Mouse (Mus musculus) intestine, postnatal 0 days (tissue): ENCODE results near the gene Psmd13. TPM values are rescaled to one million over a fixed set of nuclear protein-coding genes. Genes with fewer than 3 reads are reported as not detected.

Experiments used
- ATAC-seq: fragments of 200-750 bp; cut with Nextera tagmentation; 2 replicates; pipeline ENCODE4 v1.8.0; 2017; ENCODE audit warnings: mild to moderate bottlenecking, moderate TSS enrichment, moderate library complexity
- H3K27ac ChIP-seq: fragments of 300-500 bp; sonication (generic); 2 replicates; pipeline ENCODE4 v1.5.1; 2014; ENCODE audit warnings: mild to moderate bottlenecking, low read depth, low read length, moderate library complexity
- H3K27me3 ChIP-seq: fragments of 300-500 bp; sonication (generic); replicated peaks from 2 replicates; pipeline ENCODE4 v1.6.1; 2014; ENCODE audit warnings: low read length, mixed read lengths; ENCODE audit not compliant: control insufficient read depth, insufficient read depth
- H3K36me3 ChIP-seq: fragments of 300-500 bp; sonication (generic); 2 replicates; pipeline ENCODE4 v1.6.1; 2014; ENCODE audit warnings: mild to moderate bottlenecking, moderate library complexity; ENCODE audit not compliant: control insufficient read depth, insufficient read depth
- H3K4me1 ChIP-seq: fragments of 300-500 bp; sonication (generic); replicated peaks from 2 replicates; pipeline ENCODE4 v1.6.1; 2014; ENCODE audit warnings: antibody characterized with exemption, low read length, mixed read lengths; ENCODE audit not compliant: control insufficient read depth, insufficient read depth
- H3K4me2 ChIP-seq: fragments of 300-500 bp; sonication (generic); replicated peaks from 2 replicates; pipeline ENCODE4 v1.6.1; 2014; ENCODE audit warnings: low read depth, mild to moderate bottlenecking, moderate library complexity
- H3K4me3 ChIP-seq: fragments of 300-500 bp; sonication (generic); 2 replicates; pipeline ENCODE4 v1.5.1; 2014; ENCODE audit warnings: low read depth, low read length
- H3K9ac ChIP-seq: fragments of 300-500 bp; sonication (generic); 2 replicates; pipeline ENCODE4 v1.6.1; 2014; ENCODE audit warnings: mild to moderate bottlenecking, low read depth, low read length
- H3K9me3 ChIP-seq: fragments of 300-500 bp; sonication (generic); 2 replicates; pipeline ENCODE4 v1.6.1; 2016; ENCODE audit warnings: mixed run types; ENCODE audit not compliant: control insufficient read depth
- CTCF ChIP-seq: sonication (generic); IDR thresholded peaks from 2 replicates; pipeline ENCODE4 v1.5.1; 2016; ENCODE audit warnings: low read depth, mild to moderate bottlenecking, control low read depth, antibody characterized with exemption, moderate library complexity
- WGBS: fragments of 180-500 bp; shearing (Covaris S2); extraction: QIAGEN DNeasy Blood & Tissue Kit; methylation state at CpG from one replicate; pipeline ENCODE4 v1.1.7; 2014; 5-methylcytosine and 5-hydroxymethylcytosine counted together
- polyA plus RNA-seq: library from polyadenylated mRNA; unstranded; fragments of >200 nt; fragmentation: Nextera tagmentation; extraction: Ambion mirVana; gene quantifications from 2 replicates; pipeline ENCODE4 v1.2.1, GENCODE M21; 2015

Gene Psmd13
- 150 and 155 TPM in 2 replicates for polyA plus RNA-seq

GRCm38 (mm10) chr7:140881696-140882468, at the start of gene Psmd13, which contains the start of gene Sirt3:
Psmd13 (plus strand) TSS chr7:140881968.
Sirt3 (minus strand) TSS chr7:140882309.
- peak within 1 kb of the TSS; percentile 87 for H3K4me2 ChIP-seq
- under 1% methylated on average over 58 of the region's 59 CpGs for WGBS
- no peaks in the 10 kb centered on the region for H3K9me3 ChIP-seq
- H3K27ac ChIP-seq = peak within 1 kb of the TSS; percentile 81
- H3K36me3 ChIP-seq = peaks cover 28% of the 10 kb centered on the region
- peak; percentile 95 for ATAC-seq
- peak within 1 kb of the TSS; percentile 67 for H3K9ac ChIP-seq
- H3K4me3 ChIP-seq = peak within 1 kb of the TSS; percentile 86
- H3K27me3 ChIP-seq = no peaks in the 10 kb centered on the region
- TF ChIP-seq CTCF = peak; percentile 17; the same call in 1 of the 2 replicates
- H3K4me1 ChIP-seq = peaks cover 2% of the 10 kb centered on the region; the same call in 1 of the 2 replicates

GRCm38 (mm10) chr7:140833341-140833740, 48.4 kb upstream of the Psmd13 start:
- no peak for ATAC-seq
- H3K27ac ChIP-seq = no peak overlapping the region
- no peaks in the 10 kb centered on the region for H3K27me3 ChIP-seq
- H3K4me2 ChIP-seq = no peak overlapping the region
- H3K9ac ChIP-seq = no peak overlapping the region
- no peak for TF ChIP-seq CTCF
- no peaks in the 10 kb centered on the region for H3K36me3 ChIP-seq
- 0 out of 2 replicates have a peak, but pooled peaks cover 3% of the 10 kb centered on the region for H3K4me1 ChIP-seq
- no peak overlapping the region for H3K4me3 ChIP-seq
- 83% methylated on average over 4 of the region's 4 CpGs for WGBS
- H3K9me3 ChIP-seq = no peaks in the 10 kb centered on the region

DNA sequence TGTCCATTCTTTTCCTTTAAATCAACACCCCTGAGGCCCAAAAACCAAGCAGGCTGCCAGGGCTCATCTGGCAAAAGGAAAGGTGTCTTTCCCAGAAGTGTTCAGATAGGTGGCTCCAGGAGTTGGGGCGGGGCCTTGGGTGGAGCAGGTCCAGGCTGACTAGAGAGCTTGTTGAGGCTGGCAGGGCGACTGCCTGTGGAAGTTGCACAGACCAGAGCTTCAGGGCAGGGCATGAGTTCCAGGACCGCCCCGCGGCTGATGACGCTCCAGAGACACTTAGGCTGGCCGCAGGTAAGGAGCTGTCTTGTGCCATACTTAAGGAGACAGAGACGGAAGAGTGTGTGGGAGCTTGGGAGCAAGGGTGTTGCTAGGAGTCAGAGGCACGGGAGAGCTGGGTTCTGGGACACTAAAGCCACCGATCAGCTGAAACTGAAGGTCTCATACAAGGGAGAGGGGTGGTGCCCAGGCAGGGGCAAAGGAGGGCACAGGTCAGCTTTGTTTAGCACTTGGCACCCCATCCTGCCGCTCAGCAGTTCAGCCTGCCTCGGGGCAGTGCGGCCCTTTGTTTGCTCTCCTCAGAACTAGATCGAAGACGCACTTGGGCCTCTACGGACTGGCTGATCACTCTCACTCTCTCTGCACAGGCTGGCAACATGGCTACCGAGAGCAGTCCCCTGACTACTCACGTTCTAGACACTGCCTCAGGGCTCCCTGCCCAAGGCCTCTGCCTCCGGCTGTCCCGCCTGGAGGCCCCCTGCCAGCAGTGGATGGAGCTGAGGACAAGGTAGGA, 46.6 kb upstream of the Psmd13 start, which contains the start of gene Urah:
Urah (plus strand) TSS at position 51 of the 790 bp plus-strand sequence.
- ATAC-seq = peak; percentile 81
- H3K27me3 ChIP-seq = no peaks in the 10 kb centered on the region
- H3K9ac ChIP-seq = no peak within 1 kb of the TSS
- WGBS = 28% methylated on average over 20 of the region's 20 CpGs
- H3K27ac ChIP-seq = peak within 1 kb of the TSS; percentile 41; the same call in 1 of the 2 replicates
- H3K9me3 ChIP-seq = no peaks in the 10 kb centered on the region
- H3K4me2 ChIP-seq = peak within 1 kb of the TSS; percentile 51
- 0 out of 2 replicates have a peak, but pooled peaks cover 3% of the 10 kb centered on the region for H3K4me1 ChIP-seq
- TF ChIP-seq CTCF = no peak
- peak within 1 kb of the TSS; percentile 13; the same call in 1 of the 2 replicates for H3K4me3 ChIP-seq
- H3K36me3 ChIP-seq = no peaks in the 10 kb centered on the region

DNA sequence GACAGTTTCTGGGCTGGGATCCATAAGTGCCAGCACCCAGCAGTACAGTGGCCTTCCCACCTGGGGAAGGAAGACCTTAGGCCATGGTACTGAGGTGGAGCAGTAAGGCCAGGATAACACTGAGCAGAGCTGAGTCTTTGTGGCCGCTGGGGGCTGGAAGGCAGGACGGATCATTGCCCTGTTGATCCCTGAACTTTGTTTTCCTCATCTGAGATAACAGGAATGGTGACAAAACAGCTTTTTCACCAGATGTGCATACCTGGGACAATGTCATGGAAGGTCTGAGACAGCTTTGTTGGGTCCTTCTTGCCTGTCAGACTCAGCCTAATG, 46.0 kb upstream of the Psmd13 start:
- ATAC-seq = peak; percentile 34
- peak overlapping the region; percentile 51 for H3K4me2 ChIP-seq

GRCm38 (mm10) chr7:140836243-140837115, 45.3 kb upstream of the Psmd13 start:
- H3K4me2 ChIP-seq = no peak overlapping the region
- no peak overlapping the region for H3K27ac ChIP-seq
- H3K27me3 ChIP-seq = no peaks in the 10 kb centered on the region
- no peaks in the 10 kb centered on the region for H3K36me3 ChIP-seq
- no peak overlapping the region for H3K9ac ChIP-seq
- ATAC-seq = no peak
- 0 out of 2 replicates have a peak, but pooled peaks cover 3% of the 10 kb centered on the region for H3K4me1 ChIP-seq
- 84% methylated on average over 9 of the region's 9 CpGs for WGBS
- no peak for TF ChIP-seq CTCF
- H3K4me3 ChIP-seq = no peak overlapping the region
- no peaks in the 10 kb centered on the region for H3K9me3 ChIP-seq

More for the DNA sequence above, 46.0 kb upstream of the Psmd13 start:
- no peak overlapping the region for H3K27ac ChIP-seq
- H3K4me3 ChIP-seq = no peak overlapping the region
- no peak overlapping the region for H3K9ac ChIP-seq
- H3K4me1 ChIP-seq = 0 out of 2 replicates have a peak, but pooled peaks cover 3% of the 10 kb centered on the region
- 0 out of 2 replicates have a peak, but pooled peaks have one; percentile 14 for TF ChIP-seq CTCF
- no peaks in the 10 kb centered on the region for H3K36me3 ChIP-seq
- H3K9me3 ChIP-seq = no peaks in the 10 kb centered on the region
- 37% methylated on average over 2 of the region's 2 CpGs for WGBS
- no peaks in the 10 kb centered on the region for H3K27me3 ChIP-seq
